Mouse (Mus musculus) midbrain, embryonic 16.5 days (tissue): ENCODE results near the gene Nprl3. TPM values are rescaled to one million over a fixed set of nuclear protein-coding genes. Genes with fewer than 3 reads are reported as not detected.
A peak's percentile ranks its signal among the peaks of the same experiment; 100 is the strongest.
"Not testable (repeated sequence)": the region's sequence is repeated elsewhere in the genome, so short reads cannot be mapped to it uniquely, and the experiment has no call there.

Experiments used
- ATAC-seq: fragments of 200-750 bp; cut with Nextera tagmentation; 2 replicates; pipeline ENCODE4 v1.8.0; 2017; ENCODE audit warnings: moderate TSS enrichment
- H3K27ac ChIP-seq: fragments of 300-500 bp; sonication (generic); 2 replicates; pipeline ENCODE4 v1.5.1; 2014; ENCODE audit warnings: mild to moderate bottlenecking, low read length, mixed read lengths
- H3K27me3 ChIP-seq: fragments of 300-500 bp; sonication (generic); 2 replicates; pipeline ENCODE4 v1.6.1; 2014; ENCODE audit warnings: low read depth, low read length, mixed read lengths; ENCODE audit not compliant: control insufficient read depth, insufficient read depth
- H3K36me3 ChIP-seq: fragments of 300-500 bp; sonication (generic); 2 replicates; pipeline ENCODE4 v1.6.1; 2014; ENCODE audit warnings: mild to moderate bottlenecking, low read length, moderate library complexity, mixed read lengths; ENCODE audit not compliant: control insufficient read depth, insufficient read depth
- H3K4me1 ChIP-seq: fragments of 300-500 bp; sonication (generic); 2 replicates; pipeline ENCODE4 v1.6.1; 2014; ENCODE audit warnings: mild to moderate bottlenecking, low read length, mixed read lengths; ENCODE audit not compliant: control insufficient read depth, insufficient read depth
- H3K4me2 ChIP-seq: fragments of 300-500 bp; sonication (generic); 2 replicates; pipeline ENCODE4 v1.6.1; 2014; ENCODE audit warnings: mild to moderate bottlenecking, low read length, mixed read lengths
- H3K4me3 ChIP-seq: fragments of 300-500 bp; sonication (generic); 2 replicates; pipeline ENCODE4 v1.5.1; 2014; ENCODE audit warnings: low read depth, mild to moderate bottlenecking, low read length, moderate library complexity, mixed read lengths
- H3K9ac ChIP-seq: fragments of 300-500 bp; sonication (generic); 2 replicates; pipeline ENCODE4 v1.6.1; 2014; ENCODE audit warnings: low read depth, low read length, mixed read lengths
- H3K9me3 ChIP-seq: fragments of 300-500 bp; sonication (generic); replicated peaks from 2 replicates; pipeline ENCODE4 v1.6.1; 2014; ENCODE audit warnings: mild to moderate bottlenecking, low read length, mixed read lengths; ENCODE audit not compliant: control insufficient read depth, poor library complexity, severe bottlenecking
- WGBS: fragments of 180-500 bp; shearing (Covaris S2); extraction: QIAGEN DNeasy Blood & Tissue Kit; methylation state at CpG from one replicate; pipeline ENCODE4 v1.1.7; 2014; 5-methylcytosine and 5-hydroxymethylcytosine counted together
- polyA plus RNA-seq: library from polyadenylated mRNA; unstranded; fragments of >200 nt; fragmentation: Nextera tagmentation; extraction: Ambion mirVana; gene quantifications from 2 replicates; pipeline ENCODE4 v1.2.1, GENCODE M21; 2015

Gene Nprl3
- polyA plus RNA-seq, 1 experiment from 2014 or later, result 45.3 TPM

- peak within 1 kb of the TSS; percentile 56 for H3K4me2 ChIP-seq
- not testable (repeated sequence) for H3K27me3 ChIP-seq, H3K9me3 ChIP-seq, H3K4me1 ChIP-seq, H3K27ac ChIP-seq, H3K36me3 ChIP-seq
- 0 out of 2 replicates have a peak within 1 kb of the TSS, but pooled peaks have one; percentile 41 for H3K9ac ChIP-seq
- WGBS, result 22% methylated on average over 30 of the region's 33 CpGs
- ATAC-seq, result peak; percentile 86
- peak within 1 kb of the TSS; percentile 34 for H3K4me3 ChIP-seq
Observed at GRCm38 (mm10) chr11:32286695-32287492, 19.4 kb upstream of the Nprl3 start, which contains the start of gene Hbq1b. TSS of gene Hbq1b (plus strand) at chr11:32286965.

- H3K36me3 ChIP-seq, H3K4me1 ChIP-seq, H3K4me2 ChIP-seq, H3K9me3 ChIP-seq, H3K9ac ChIP-seq, H3K4me3 ChIP-seq, H3K27ac ChIP-seq, ATAC-seq, H3K27me3 ChIP-seq: not testable (repeated sequence)
Observed at GRCm38 (mm10) chr11:32285887-32286286, 18.4 kb upstream of the Nprl3 start.

DNA sequence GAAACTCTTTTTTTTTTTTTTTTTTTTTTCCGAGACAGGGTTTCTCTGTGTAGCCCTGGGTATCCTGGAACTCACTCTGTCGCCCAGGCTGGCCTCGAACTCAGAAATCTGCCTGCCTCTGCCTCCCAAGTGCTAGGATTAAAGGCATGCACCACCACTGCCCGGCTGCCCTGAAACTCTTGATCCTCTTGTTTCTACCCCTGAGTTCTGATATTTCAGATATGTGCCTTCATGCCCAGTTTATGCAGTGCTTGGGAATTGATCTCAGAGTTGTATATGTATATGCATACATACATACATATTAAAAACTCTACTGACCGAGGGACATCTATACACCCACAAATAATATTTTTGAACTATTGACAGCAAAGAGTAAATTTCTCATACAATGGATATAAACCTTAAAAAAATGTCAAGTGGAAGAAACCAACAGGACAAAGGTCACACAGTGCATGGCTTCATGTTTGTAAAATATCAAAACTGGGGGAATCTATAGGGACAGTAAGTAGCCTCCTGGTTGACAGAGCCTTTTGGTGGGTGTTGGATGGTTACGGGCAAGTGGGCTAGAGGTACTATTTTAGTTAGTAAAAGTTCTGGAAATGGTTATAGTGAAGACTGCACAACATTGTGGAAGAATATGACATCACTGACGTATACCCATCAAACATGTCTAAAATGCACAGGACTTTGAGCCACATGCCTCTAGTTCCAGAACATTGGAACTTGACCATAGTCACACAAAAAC is 17.7 kb upstream of the Nprl3 start:
- Histone ChIP-seq H3K4me2 (no peak overlapping the region), H3K9me3 (no peaks in the 10 kb centered on the region), H3K9ac (no peak overlapping the region), H3K27me3 (no peaks in the 10 kb centered on the region), H3K4me1 (no peaks in the 10 kb centered on the region), H3K36me3 (no peaks in the 10 kb centered on the region), H3K4me3 (no peak overlapping the region), H3K27ac (no peak overlapping the region)
- no peak for ATAC-seq
- 90% methylated on average over 7 of the region's 7 CpGs for WGBS

- 61% methylated on average over 2 of the region's 2 CpGs for WGBS
- H3K36me3 ChIP-seq, H3K27ac ChIP-seq, H3K4me1 ChIP-seq, H3K27me3 ChIP-seq, H3K4me2 ChIP-seq, H3K9ac ChIP-seq, ATAC-seq, H3K9me3 ChIP-seq, H3K4me3 ChIP-seq: not testable (repeated sequence)
Observed at GRCm38 (mm10) chr11:32284582-32284981, 17.1 kb upstream of the Nprl3 start.

GRCm38 (mm10) chr11:32283091-32283777 is 15.7 kb upstream of the Nprl3 start, which contains the start of gene Hba-a1:
TSS of gene Hba-a1 (plus strand) at chr11:32283511.
- H3K4me3 ChIP-seq, H3K27ac ChIP-seq, H3K4me2 ChIP-seq, H3K27me3 ChIP-seq, ATAC-seq, H3K36me3 ChIP-seq, H3K9ac ChIP-seq, H3K9me3 ChIP-seq, H3K4me1 ChIP-seq: not testable (repeated sequence)
- 29% methylated on average over 1 of the region's 5 CpGs for WGBS

DNA sequence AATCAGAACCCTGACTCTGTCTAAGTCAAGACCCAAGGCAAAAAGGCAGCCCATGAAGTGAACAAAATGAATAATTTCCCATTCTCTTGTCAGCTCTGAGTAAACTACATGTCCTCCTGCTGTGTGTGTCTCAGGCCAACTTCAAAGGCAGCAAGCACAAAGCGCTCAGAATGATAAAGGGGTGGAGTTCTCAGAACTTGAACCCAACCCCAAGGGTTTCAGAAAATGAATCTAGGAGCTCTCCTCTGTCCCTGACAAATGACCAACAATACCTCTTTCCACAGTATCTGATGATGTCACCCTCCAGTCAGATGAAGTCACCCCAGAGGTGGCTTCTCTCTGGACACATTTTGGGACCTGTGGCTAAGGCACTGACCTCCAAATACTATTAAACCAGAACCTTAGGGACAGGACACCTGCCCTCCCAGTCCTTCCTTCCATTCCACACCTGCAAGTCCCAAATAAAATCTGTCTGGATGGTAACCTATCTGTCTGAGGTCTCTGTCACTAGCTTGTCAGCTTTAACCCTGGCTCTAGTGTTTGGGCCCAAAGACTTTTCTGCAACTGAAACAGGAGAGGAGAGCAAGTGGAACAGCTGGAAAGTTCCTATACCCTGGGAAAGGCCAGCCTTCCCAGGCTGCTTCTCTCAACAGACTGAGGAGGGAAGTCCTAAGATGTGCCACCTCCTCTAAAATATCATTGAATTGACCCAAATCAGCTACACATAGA is 14.1 kb upstream of the Nprl3 start:
- no peaks in the 10 kb centered on the region for H3K4me1 ChIP-seq
- no peaks in the 10 kb centered on the region for H3K27me3 ChIP-seq
- H3K27ac ChIP-seq, result no peak overlapping the region
- no peak for ATAC-seq
- H3K4me2 ChIP-seq, result no peak overlapping the region
- 68% methylated on average over 1 of the region's 1 CpGs for WGBS
- H3K36me3 ChIP-seq, result no peaks in the 10 kb centered on the region
- no peaks in the 10 kb centered on the region for H3K9me3 ChIP-seq
- no peak overlapping the region for H3K9ac ChIP-seq
- no peak overlapping the region for H3K4me3 ChIP-seq

GRCm38 (mm10) chr11:32280646-32281045 is 13.1 kb upstream of the Nprl3 start:
- Histone ChIP-seq H3K27ac (no peak overlapping the region), H3K36me3 (no peaks in the 10 kb centered on the region), H3K4me3 (no peak overlapping the region), H3K4me1 (no peaks in the 10 kb centered on the region), H3K9ac (no peak overlapping the region), H3K9me3 (no peaks in the 10 kb centered on the region), H3K27me3 (no peaks in the 10 kb centered on the region), H3K4me2 (no peak overlapping the region)
- 79% methylated on average over 2 of the region's 2 CpGs for WGBS
- ATAC-seq, result no peak

DNA sequence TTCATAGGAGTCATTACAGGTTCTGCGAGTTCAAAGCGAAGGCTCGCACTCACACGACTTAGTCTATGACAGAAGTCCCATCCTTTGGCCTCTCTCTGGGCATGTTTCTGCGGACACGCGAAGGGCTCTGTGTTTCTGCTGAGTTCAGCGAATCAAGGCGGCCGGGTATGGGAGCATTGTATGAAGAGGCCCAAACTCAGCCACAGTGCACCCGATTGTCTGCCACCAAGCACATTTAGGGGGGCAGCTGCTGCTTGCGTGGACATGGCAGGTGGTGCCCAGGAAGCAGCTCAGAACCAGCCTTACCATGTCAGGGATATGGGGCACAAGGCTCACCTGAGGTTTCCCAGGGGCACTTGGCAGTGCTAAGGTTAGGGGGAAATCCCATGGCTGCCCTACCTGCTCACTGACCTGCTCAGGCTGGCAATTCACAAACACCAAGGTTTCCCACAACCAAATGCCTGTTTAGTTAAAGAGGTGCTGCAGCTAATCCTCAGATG is 11.0 kb upstream of the Nprl3 start:
- H3K4me3 ChIP-seq, result no peak overlapping the region
- no peak overlapping the region for H3K4me2 ChIP-seq
- no peak overlapping the region for H3K9ac ChIP-seq
- H3K27ac ChIP-seq, result no peak overlapping the region
- ATAC-seq, result no peak
- H3K27me3 ChIP-seq, result no peaks in the 10 kb centered on the region
- H3K36me3 ChIP-seq, result no peaks in the 10 kb centered on the region
- WGBS, result 85% methylated on average over 12 of the region's 12 CpGs
- H3K4me1 ChIP-seq, result no peaks in the 10 kb centered on the region
- H3K9me3 ChIP-seq, result no peaks in the 10 kb centered on the region
